Mouse (Mus musculus) MEL (cell line): ENCODE measurements at regions not wholly inside any gene's neighbourhood (a gene's known extent, or its start where the extent isn't known, plus 50 kb on each side); places are given as distances from the start of the nearest gene placed in this dataset.

ENCODE experiments used
- DNase-seq: peaks from one replicate; pipeline ENCODE4 v3.0.0; 2011; ENCODE audit warnings: low read depth, low spot score
- H3K27ac ChIP-seq: 2 replicates; pipeline ENCODE4 v1.5.1; 2012; ENCODE audit warnings: low read depth, mild to moderate bottlenecking, control low read depth, low read length, moderate library complexity; ENCODE audit not compliant: control insufficient read depth
- H3K27me3 ChIP-seq, 2 experiments: fragments of 150-350 bp in 1 of 2; sonication (generic) in 1 of 2; 2 replicates each; pipeline ENCODE4 v1.6.1; 2012; ENCODE audit warnings: low read length in 2 of 2, mild to moderate bottlenecking in 2 of 2, improper control_type of control experiment in 1 of 2, moderate library complexity in 1 of 2; ENCODE audit not compliant: insufficient read depth in 2 of 2, control insufficient read depth in 1 of 2
- H3K36me3 ChIP-seq, 2 experiments: 2 replicates each; pipeline ENCODE4 v1.6.1; 2012 to 2014; ENCODE audit warnings: low read length in 2 of 2, improper control_type of control experiment in 1 of 2, inconsistent platforms in 1 of 2, mild to moderate bottlenecking in 1 of 2; ENCODE audit not compliant: insufficient read depth in 2 of 2, control insufficient read depth in 1 of 2
- H3K4me1 ChIP-seq, 2 experiments: fragments of 150-350 bp in 1 of 2; sonication (generic) in 1 of 2; 2 replicates each; pipeline ENCODE4 v1.6.1; 2012; ENCODE audit warnings: low read length in 2 of 2, improper control_type of control experiment in 1 of 2, mild to moderate bottlenecking in 1 of 2; ENCODE audit not compliant: insufficient read depth in 2 of 2, control insufficient read depth in 1 of 2
- H3K4me3 ChIP-seq, 2 experiments: fragments of 150-350 bp in 1 of 2; sonication (generic) in 1 of 2; 2 replicates each; pipeline ENCODE4 v1.5.1; 2012; ENCODE audit warnings: low read depth in 2 of 2, low read length in 2 of 2, mild to moderate bottlenecking in 2 of 2, moderate library complexity in 2 of 2, control low read depth in 1 of 2, improper control_type of control experiment in 1 of 2; ENCODE audit not compliant: control insufficient read depth in 1 of 2, insufficient read depth in 1 of 2
- H3K79me2 ChIP-seq: 2 replicates; pipeline ENCODE4 v1.6.1; 2012; ENCODE audit warnings: mild to moderate bottlenecking, low read length, moderate library complexity; ENCODE audit not compliant: control insufficient read depth, poor library complexity, insufficient read depth
- H3K9ac ChIP-seq: 2 replicates; pipeline ENCODE4 v1.6.1; 2012; ENCODE audit warnings: low read depth, mild to moderate bottlenecking, control low read depth, low read length, moderate library complexity; ENCODE audit not compliant: control insufficient read depth, poor library complexity, severe bottlenecking
- H3K9me3 ChIP-seq: fragments of 150-350 bp; sonication (generic); replicated peaks from 2 replicates; pipeline ENCODE4 v1.6.1; 2012; ENCODE audit warnings: mild to moderate bottlenecking, low read length, improper control_type of control experiment, moderate library complexity; ENCODE audit not compliant: insufficient read depth
- CTCF ChIP-seq, 3 experiments: IDR thresholded peaks in 2 of 3; conservative IDR thresholded peaks in 1 of 3; 2 replicates each; pipeline ENCODE4 v1.5.1; 2011 to 2012; ENCODE audit warnings: low read length in 3 of 3, low read depth in 2 of 3, mild to moderate bottlenecking in 2 of 3, improper control_type of control experiment in 1 of 3, inconsistent platforms in 1 of 3, mixed read lengths in 1 of 3, moderate library complexity in 1 of 3; ENCODE audit not compliant: control insufficient read depth in 1 of 3, insufficient read depth in 1 of 3, poor library complexity in 1 of 3, severe bottlenecking in 1 of 3
- ETS1 ChIP-seq: IDR thresholded peaks from 2 replicates; pipeline ENCODE4 v1.6.1; 2012; ENCODE audit warnings: low read depth, mild to moderate bottlenecking, inconsistent platforms, low read length, improper control_type of control experiment, moderate library complexity
- GATA1 ChIP-seq: IDR thresholded peaks from 2 replicates; pipeline ENCODE4 v1.6.1; 2011; ENCODE audit warnings: low read depth, low read length, improper control_type of control experiment
- JUND ChIP-seq: IDR thresholded peaks from 2 replicates; pipeline ENCODE4 v1.6.1; 2011; ENCODE audit warnings: low read depth, mild to moderate bottlenecking, improper control_type of control experiment, low read length
- POLR2A ChIP-seq, 2 experiments: IDR thresholded peaks; 2 replicates each; pipeline ENCODE4 v1.6.1; 2011 to 2012; ENCODE audit warnings: low read length in 2 of 2, mild to moderate bottlenecking in 2 of 2, control low read depth in 1 of 2, improper control_type of control experiment in 1 of 2, low read depth in 1 of 2, moderate library complexity in 1 of 2; ENCODE audit not compliant: control insufficient read depth in 1 of 2, insufficient read depth in 1 of 2, poor library complexity in 1 of 2
- SIN3A ChIP-seq: IDR thresholded peaks from 2 replicates; pipeline ENCODE4 v1.6.1; 2012; ENCODE audit warnings: low read length, improper control_type of control experiment, inconsistent platforms
- TBP ChIP-seq: IDR thresholded peaks from 2 replicates; pipeline ENCODE4 v1.8.0; 2011; ENCODE audit warnings: low read depth, low read length, improper control_type of control experiment
- UBTF ChIP-seq: IDR thresholded peaks from 2 replicates; pipeline ENCODE4 v1.6.1; 2012; ENCODE audit warnings: low read depth, mild to moderate bottlenecking, inconsistent platforms, low read length, improper control_type of control experiment, moderate library complexity, borderline replicate concordance; ENCODE audit not compliant: insufficient read depth
- ZKSCAN1 ChIP-seq: IDR thresholded peaks from 2 replicates; pipeline ENCODE4 v1.6.1; 2012; ENCODE audit warnings: low read depth, mild to moderate bottlenecking, inconsistent platforms, low read length, improper control_type of control experiment, moderate library complexity
- ZNF384 ChIP-seq: IDR thresholded peaks from 2 replicates; pipeline ENCODE4 v1.6.1; 2012; ENCODE audit warnings: low read depth, mild to moderate bottlenecking, inconsistent platforms, low read length, improper control_type of control experiment

GRCm38 (mm10) chr12:70656805-70657492, 168.4 kb upstream of the Frmd6 start:
- Histone ChIP-seq H3K36me3 (no peaks in the 10 kb centered on the region), H3K4me1 (no peaks in the 10 kb centered on the region), H3K4me3 (no peak overlapping the region), H3K27ac (no peak overlapping the region), H3K9me3 (no peaks in the 10 kb centered on the region), H3K9ac (no peak overlapping the region), H3K79me2 (no peaks in the 10 kb centered on the region), H3K27me3 (peaks cover 0 to 1% of the 10 kb centered on the region in 2 experiments; a peak in 2 of 4 replicates)
- TF ChIP-seq ZNF384 (no peak), SIN3A (no peak)
- no peak for DNase-seq

- Histone ChIP-seq H3K79me2 (no peaks in the 10 kb centered on the region), H3K9ac (no peak overlapping the region), H3K27ac (no peak overlapping the region), H3K36me3 (no peaks in the 10 kb centered on the region), H3K9me3 (no peaks in the 10 kb centered on the region), H3K27me3 (peaks cover 0 to 1% of the 10 kb centered on the region in 2 experiments; a peak in 2 of 4 replicates), H3K4me3 (no peak overlapping the region), H3K4me1 (no peaks in the 10 kb centered on the region)
- DNase-seq: no peak
- TF ChIP-seq GATA1: no peak
- TF ChIP-seq ETS1: no peak
Observed at GRCm38 (mm10) chr12:70657493-70657810, 167.9 kb upstream of the Frmd6 start.

GRCm38 (mm10) chr12:70658106-70658505, 167.2 kb upstream of the Frmd6 start:
- no peak for DNase-seq
- Histone ChIP-seq H3K9me3 (no peaks in the 10 kb centered on the region), H3K79me2 (no peaks in the 10 kb centered on the region), H3K27ac (no peak overlapping the region), H3K4me3 (no peak overlapping the region), H3K36me3 (no peaks in the 10 kb centered on the region), H3K4me1 (no peaks in the 10 kb centered on the region), H3K27me3 (peaks cover 0 to 1% of the 10 kb centered on the region in 2 experiments; a peak in 1 of 4 replicates), H3K9ac (no peak overlapping the region)
- TF ChIP-seq ZKSCAN1 (no peak), UBTF (no peak), TBP (no peak), JUND (no peak), SIN3A (no peak), POLR2A (IDR thresholded peaks at IDR 0.05; ENCODE audit: control insufficient read depth in 1 of 2, insufficient read depth in 1 of 2, low read depth in 1 of 2, low read length in 2 of 2, poor library complexity in 1 of 2) (no peak), CTCF (IDR thresholded peaks at IDR 0.05 in 2 of 3, conservative IDR thresholded peaks at IDR 0.05 in 1 of 3; ENCODE audit: control insufficient read depth in 1 of 3, insufficient read depth in 1 of 3, low read depth in 2 of 3, low read length in 3 of 3, poor library complexity in 1 of 3, severe bottlenecking in 1 of 3) (no peak)
